Mouse (Mus musculus) heart, embryonic 13.5 days (tissue): ENCODE results near the gene Prkcsh. TPM values are rescaled to one million over a fixed set of nuclear protein-coding genes. Genes with fewer than 3 reads are reported as not detected.

Source experiments
- ATAC-seq: fragments of 200-750 bp; cut with Nextera tagmentation; 2 replicates; pipeline ENCODE4 v1.8.0; 2017; ENCODE audit warnings: moderate TSS enrichment; ENCODE audit not compliant: insufficient number of reproducible peaks, low FRiP score, low TSS enrichment; ENCODE audit errors: extremely low read depth
- H3K27ac ChIP-seq: fragments of 300-500 bp; sonication (generic); replicated peaks from 2 replicates; pipeline ENCODE4 v1.5.1; 2015; ENCODE audit warnings: moderate library complexity, mild to moderate bottlenecking, inconsistent platforms
- H3K27me3 ChIP-seq: fragments of 300-500 bp; sonication (generic); replicated peaks from 2 replicates; pipeline ENCODE4 v1.6.1; 2015; ENCODE audit warnings: mild to moderate bottlenecking, inconsistent platforms
- H3K36me3 ChIP-seq: fragments of 300-500 bp; sonication (generic); 2 replicates; pipeline ENCODE4 v1.6.1; 2015; ENCODE audit warnings: mild to moderate bottlenecking, inconsistent platforms
- H3K4me1 ChIP-seq: fragments of 300-500 bp; sonication (generic); 2 replicates; pipeline ENCODE4 v1.6.1; 2015; ENCODE audit warnings: inconsistent platforms
- H3K4me2 ChIP-seq: fragments of 300-500 bp; sonication (generic); 2 replicates; pipeline ENCODE4 v1.6.1; 2015; ENCODE audit warnings: inconsistent platforms, mild to moderate bottlenecking, moderate library complexity
- H3K4me3 ChIP-seq: fragments of 300-500 bp; sonication (generic); 2 replicates; pipeline ENCODE4 v1.5.1; 2015; ENCODE audit warnings: moderate library complexity, mild to moderate bottlenecking, inconsistent platforms
- H3K9ac ChIP-seq: fragments of 300-500 bp; sonication (generic); 2 replicates; pipeline ENCODE4 v1.6.1; 2015; ENCODE audit warnings: inconsistent platforms, mild to moderate bottlenecking, moderate library complexity
- H3K9me3 ChIP-seq: fragments of 300-500 bp; sonication (generic); 2 replicates; pipeline ENCODE4 v1.6.1; 2016; ENCODE audit warnings: inconsistent platforms
- WGBS: fragments of 180-500 bp; shearing (Covaris S2); methylation state at CpG from one replicate; pipeline ENCODE4 v1.1.7; 2015; ENCODE audit warnings: mixed read lengths; 5-methylcytosine and 5-hydroxymethylcytosine counted together
- polyA plus RNA-seq: library from polyadenylated mRNA; unstranded; fragments of >200 nt; fragmentation: Nextera tagmentation; extraction: Ambion mirVana; gene quantifications from 2 replicates; pipeline ENCODE4 v1.2.1, GENCODE M21; 2015

Gene Prkcsh
- polyA plus RNA-seq, 1 experiment from 2014 or later = 76.9 TPM

- no peak for ATAC-seq
- no peaks in the 10 kb centered on the region for H3K36me3 ChIP-seq
- H3K4me3 ChIP-seq = peak overlapping the region; percentile 50
- 2% methylated on average over 60 of the region's 67 CpGs for WGBS
- H3K4me2 ChIP-seq = peak overlapping the region; percentile 69
- peaks cover 85% of the 10 kb centered on the region for H3K27me3 ChIP-seq
- no peaks in the 10 kb centered on the region for H3K9me3 ChIP-seq
- peak overlapping the region; percentile 57; the same call in 1 of the 2 replicates for H3K9ac ChIP-seq
- no peak overlapping the region for H3K27ac ChIP-seq
- peaks cover 32% of the 10 kb centered on the region for H3K4me1 ChIP-seq
These were observed 48.8 kb downstream of the Prkcsh start for GRCm38 (mm10) chr9:22051161-22051957.

DNA sequence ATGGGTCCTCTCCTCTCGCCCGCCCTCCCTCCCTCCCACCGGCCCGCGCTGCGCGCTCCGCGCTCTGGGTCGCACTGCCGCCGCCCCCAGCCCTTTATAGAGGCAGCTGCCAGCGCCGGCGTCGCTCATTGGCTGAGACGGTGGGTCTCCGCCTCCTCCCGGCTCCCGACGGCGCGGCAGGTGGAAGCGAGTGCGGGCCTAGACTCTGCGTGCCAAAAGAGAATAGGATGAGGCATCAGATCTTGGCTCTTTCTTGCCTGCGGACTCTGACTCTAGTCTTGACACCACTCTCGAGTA lies 49.3 kb downstream of the Prkcsh start, which contains the start of gene Elavl3:
Gene Elavl3, minus strand, starts transcription at position 66 of the 297 bp plus-strand sequence.
- Histone ChIP-seq H3K4me1 (peaks cover 32% of the 10 kb centered on the region), H3K36me3 (peaks cover 3% of the 10 kb centered on the region; the same call in 1 of the 2 replicates), H3K9me3 (no peaks in the 10 kb centered on the region), H3K9ac (peak within 1 kb of the TSS; percentile 57; the same call in 1 of the 2 replicates), H3K4me2 (peak within 1 kb of the TSS; percentile 69), H3K27me3 (peaks cover 89% of the 10 kb centered on the region), H3K4me3 (peak within 1 kb of the TSS; percentile 50), H3K27ac (no peak within 1 kb of the TSS)
- ATAC-seq = no peak
- WGBS = 2% methylated on average over 27 of the region's 28 CpGs

- no peak overlapping the region for H3K4me2 ChIP-seq
- peaks cover 32% of the 10 kb centered on the region for H3K4me1 ChIP-seq
- H3K9ac ChIP-seq = no peak overlapping the region
- H3K36me3 ChIP-seq = peaks cover 21% of the 10 kb centered on the region
- no peak for ATAC-seq
- H3K27me3 ChIP-seq = peaks cover 81% of the 10 kb centered on the region
- no peak overlapping the region for H3K4me3 ChIP-seq
- no peak overlapping the region for H3K27ac ChIP-seq
- H3K9me3 ChIP-seq = no peaks in the 10 kb centered on the region
- 17% methylated on average over 6 of the region's 7 CpGs for WGBS
These were observed 51.1 kb downstream of the Prkcsh start for GRCm38 (mm10) chr9:22053657-22054056.

- ATAC-seq = no peak
- Histone ChIP-seq H3K9ac (no peak overlapping the region), H3K4me3 (peak overlapping the region; percentile 17), H3K4me1 (peaks cover 32% of the 10 kb centered on the region), H3K4me2 (peak overlapping the region; percentile 45), H3K36me3 (peaks cover 30% of the 10 kb centered on the region), H3K9me3 (no peaks in the 10 kb centered on the region), H3K27me3 (peaks cover 72% of the 10 kb centered on the region), H3K27ac (no peak overlapping the region)
- WGBS = 3% methylated on average over 32 of the region's 32 CpGs
These were observed 51.9 kb downstream of the Prkcsh start for GRCm38 (mm10) chr9:22054411-22055076.

- H3K4me3 ChIP-seq = no peak overlapping the region
- peaks cover 21% of the 10 kb centered on the region for H3K4me1 ChIP-seq
- H3K27me3 ChIP-seq = peaks cover 61% of the 10 kb centered on the region
- H3K36me3 ChIP-seq = peaks cover 37% of the 10 kb centered on the region
- WGBS = 34% methylated on average over 29 of the region's 29 CpGs
- H3K4me2 ChIP-seq = no peak overlapping the region
- no peak overlapping the region for H3K9ac ChIP-seq
- no peaks in the 10 kb centered on the region for H3K9me3 ChIP-seq
- H3K27ac ChIP-seq = no peak overlapping the region
- no peak for ATAC-seq
These were observed 53.1 kb downstream of the Prkcsh start for GRCm38 (mm10) chr9:22055713-22056112.

- 69% methylated on average over 9 of the region's 9 CpGs for WGBS
- H3K9me3 ChIP-seq = no peaks in the 10 kb centered on the region
- no peak overlapping the region for H3K27ac ChIP-seq
These were observed 53.8 kb downstream of the Prkcsh start for GRCm38 (mm10) chr9:22056303-22056910.

DNA sequence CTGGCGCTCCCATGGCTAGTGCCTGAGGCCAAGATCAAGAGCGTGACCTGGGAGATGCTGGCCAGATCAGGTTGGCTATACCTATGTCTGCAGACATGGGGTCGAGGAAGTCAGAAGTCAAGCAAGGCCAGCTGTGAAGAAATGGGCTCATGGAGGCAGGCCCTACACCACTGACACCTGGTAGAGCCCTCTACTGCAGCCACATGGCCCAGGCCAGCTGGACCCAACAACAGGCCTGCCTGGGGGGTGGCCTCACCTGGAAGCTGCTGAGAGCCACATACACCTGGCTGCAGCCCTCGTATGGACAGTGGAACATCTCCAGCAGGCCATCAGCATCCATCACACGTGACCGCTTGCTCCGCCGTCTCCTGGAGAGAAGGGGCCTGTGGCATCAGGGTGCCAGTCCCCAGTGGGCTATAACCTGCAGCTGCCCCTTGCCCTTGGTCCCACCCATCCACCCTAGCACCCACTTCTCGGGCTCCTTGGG lies 54.5 kb downstream of the Prkcsh start:
- Histone ChIP-seq H3K4me1 (peaks cover 7% of the 10 kb centered on the region), H3K36me3 (peaks cover 51% of the 10 kb centered on the region), H3K4me3 (no peak overlapping the region), H3K9ac (no peak overlapping the region), H3K9me3 (no peaks in the 10 kb centered on the region), H3K4me2 (no peak overlapping the region), H3K27me3 (peaks cover 47% of the 10 kb centered on the region), H3K27ac (no peak overlapping the region)
- 87% methylated on average over 9 of the region's 9 CpGs for WGBS
- no peak for ATAC-seq

More at GRCm38 (mm10) chr9:22056303-22056910, 53.8 kb downstream of the Prkcsh start:
- ATAC-seq = no peak
- Histone ChIP-seq H3K4me1 (peaks cover 14% of the 10 kb centered on the region), H3K4me2 (no peak overlapping the region), H3K27me3 (peaks cover 54% of the 10 kb centered on the region), H3K9ac (no peak overlapping the region), H3K4me3 (no peak overlapping the region), H3K36me3 (peaks cover 44% of the 10 kb centered on the region)

DNA sequence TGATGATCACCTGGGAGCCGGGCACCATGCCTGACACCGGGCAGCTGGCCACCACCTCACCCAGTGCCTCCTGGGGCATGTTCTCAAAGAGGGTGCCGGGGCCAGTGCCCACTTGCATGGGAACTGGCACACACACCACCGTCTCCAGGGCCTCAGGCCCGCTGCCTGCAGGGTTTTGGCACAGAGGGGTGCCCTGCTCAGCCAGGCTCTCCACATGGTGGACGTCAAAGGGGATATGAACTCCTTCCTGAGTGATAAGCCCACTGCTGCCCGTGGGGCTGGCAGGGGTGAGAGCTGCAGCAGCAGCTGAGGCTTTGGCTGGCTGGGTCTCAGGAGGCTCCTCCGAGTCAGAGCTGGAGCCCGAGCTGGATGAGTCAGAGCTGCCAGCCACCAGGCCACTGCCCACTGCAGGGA lies 55.4 kb downstream of the Prkcsh start:
- no peak overlapping the region for H3K27ac ChIP-seq
- no peaks in the 10 kb centered on the region for H3K9me3 ChIP-seq
- peaks cover 60% of the 10 kb centered on the region for H3K36me3 ChIP-seq
- no peak overlapping the region for H3K4me2 ChIP-seq
- H3K27me3 ChIP-seq = peaks cover 38% of the 10 kb centered on the region
- H3K9ac ChIP-seq = no peak overlapping the region
- no peak overlapping the region for H3K4me3 ChIP-seq
- WGBS = 81% methylated on average over 9 of the region's 9 CpGs
- H3K4me1 ChIP-seq = peaks cover 7% of the 10 kb centered on the region
- no peak for ATAC-seq

DNA sequence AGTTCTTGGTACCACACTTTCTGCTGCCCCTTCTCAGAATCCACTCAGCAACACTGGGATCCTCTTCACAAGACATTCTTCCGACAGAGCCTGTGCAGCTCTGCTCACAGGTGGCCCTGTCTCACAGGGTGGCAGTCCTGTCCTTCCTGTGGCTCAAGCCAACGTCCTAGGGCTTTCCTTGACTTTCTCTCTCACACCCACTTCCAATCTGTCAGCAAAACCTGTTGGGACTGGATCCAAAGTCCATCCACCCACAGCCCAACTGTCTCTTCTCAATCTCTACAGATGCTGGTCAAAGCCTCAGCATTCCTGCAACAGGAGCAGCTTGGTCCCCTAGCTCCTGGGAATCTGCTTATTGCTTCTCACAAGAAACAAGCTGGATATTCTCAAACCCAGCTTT lies 58.7 kb downstream of the Prkcsh start:
- 63% methylated on average over 2 of the region's 2 CpGs for WGBS
- no peak for ATAC-seq

More for the DNA sequence above, 58.7 kb downstream of the Prkcsh start:
- Histone ChIP-seq H3K4me2 (no peak overlapping the region), H3K27ac (no peak overlapping the region), H3K9ac (no peak overlapping the region), H3K4me1 (no peaks in the 10 kb centered on the region), H3K4me3 (no peak overlapping the region), H3K27me3 (peaks cover 6% of the 10 kb centered on the region), H3K36me3 (peaks cover 91% of the 10 kb centered on the region), H3K9me3 (no peaks in the 10 kb centered on the region)
